Mouse (Mus musculus) MEL (cell line): ENCODE results near the gene Ablim1. TPM values are rescaled to one million over a fixed set of nuclear protein-coding genes. Genes with fewer than 3 reads are reported as not detected.
A peak's percentile ranks its signal among the peaks of the same experiment; 100 is the strongest.

Source experiments
- DNase-seq: peaks from one replicate; pipeline ENCODE4 v3.0.0; 2011; ENCODE audit warnings: low read depth, low spot score
- H3K27ac ChIP-seq: 2 replicates; pipeline ENCODE4 v1.5.1; 2012; ENCODE audit warnings: low read depth, mild to moderate bottlenecking, control low read depth, low read length, moderate library complexity; ENCODE audit not compliant: control insufficient read depth
- H3K27me3 ChIP-seq, 2 experiments: fragments of 150-350 bp in 1 of 2; sonication (generic) in 1 of 2; 2 replicates each; pipeline ENCODE4 v1.6.1; 2012; ENCODE audit warnings: low read length in 2 of 2, mild to moderate bottlenecking in 2 of 2, improper control_type of control experiment in 1 of 2, moderate library complexity in 1 of 2; ENCODE audit not compliant: insufficient read depth in 2 of 2, control insufficient read depth in 1 of 2
- H3K36me3 ChIP-seq, 2 experiments: 2 replicates each; pipeline ENCODE4 v1.6.1; 2012 to 2014; ENCODE audit warnings: low read length in 2 of 2, improper control_type of control experiment in 1 of 2, inconsistent platforms in 1 of 2, mild to moderate bottlenecking in 1 of 2; ENCODE audit not compliant: insufficient read depth in 2 of 2, control insufficient read depth in 1 of 2
- H3K4me1 ChIP-seq, 2 experiments: fragments of 150-350 bp in 1 of 2; sonication (generic) in 1 of 2; 2 replicates each; pipeline ENCODE4 v1.6.1; 2012; ENCODE audit warnings: low read length in 2 of 2, improper control_type of control experiment in 1 of 2, mild to moderate bottlenecking in 1 of 2; ENCODE audit not compliant: insufficient read depth in 2 of 2, control insufficient read depth in 1 of 2
- H3K4me3 ChIP-seq, 2 experiments: fragments of 150-350 bp in 1 of 2; sonication (generic) in 1 of 2; 2 replicates each; pipeline ENCODE4 v1.5.1; 2012; ENCODE audit warnings: low read depth in 2 of 2, low read length in 2 of 2, mild to moderate bottlenecking in 2 of 2, moderate library complexity in 2 of 2, control low read depth in 1 of 2, improper control_type of control experiment in 1 of 2; ENCODE audit not compliant: control insufficient read depth in 1 of 2, insufficient read depth in 1 of 2
- H3K79me2 ChIP-seq: 2 replicates; pipeline ENCODE4 v1.6.1; 2012; ENCODE audit warnings: mild to moderate bottlenecking, low read length, moderate library complexity; ENCODE audit not compliant: control insufficient read depth, poor library complexity, insufficient read depth
- H3K9ac ChIP-seq: 2 replicates; pipeline ENCODE4 v1.6.1; 2012; ENCODE audit warnings: low read depth, mild to moderate bottlenecking, control low read depth, low read length, moderate library complexity; ENCODE audit not compliant: control insufficient read depth, poor library complexity, severe bottlenecking
- H3K9me3 ChIP-seq: fragments of 150-350 bp; sonication (generic); replicated peaks from 2 replicates; pipeline ENCODE4 v1.6.1; 2012; ENCODE audit warnings: mild to moderate bottlenecking, low read length, improper control_type of control experiment, moderate library complexity; ENCODE audit not compliant: insufficient read depth
- BHLHE40 ChIP-seq: IDR thresholded peaks from 2 replicates; pipeline ENCODE4 v1.6.1; 2012; ENCODE audit warnings: low read depth, mild to moderate bottlenecking, inconsistent platforms, low read length, improper control_type of control experiment, borderline replicate concordance
- CHD1 ChIP-seq: IDR thresholded peaks from 2 replicates; pipeline ENCODE4 v1.6.1; 2012; ENCODE audit warnings: low read depth, mild to moderate bottlenecking, inconsistent platforms, low read length, improper control_type of control experiment
- CHD2 ChIP-seq: IDR thresholded peaks from 2 replicates; pipeline ENCODE4 v1.6.1; 2011; ENCODE audit warnings: low read length, improper control_type of control experiment
- CTCF ChIP-seq, 3 experiments: IDR thresholded peaks in 2 of 3; conservative IDR thresholded peaks in 1 of 3; 2 replicates each; pipeline ENCODE4 v1.5.1; 2011 to 2012; ENCODE audit warnings: low read length in 3 of 3, low read depth in 2 of 3, mild to moderate bottlenecking in 2 of 3, improper control_type of control experiment in 1 of 3, inconsistent platforms in 1 of 3, mixed read lengths in 1 of 3, moderate library complexity in 1 of 3; ENCODE audit not compliant: control insufficient read depth in 1 of 3, insufficient read depth in 1 of 3, poor library complexity in 1 of 3, severe bottlenecking in 1 of 3
- E2F4 ChIP-seq: IDR thresholded peaks from 2 replicates; pipeline ENCODE4 v1.6.1; 2011; ENCODE audit warnings: low read depth, low read length, improper control_type of control experiment, borderline replicate concordance
- ELF1 ChIP-seq: IDR thresholded peaks from 2 replicates; pipeline ENCODE4 v1.6.1; 2014; ENCODE audit warnings: low read depth, mild to moderate bottlenecking, inconsistent platforms, low read length, improper control_type of control experiment, moderate library complexity
- EP300 ChIP-seq, 2 experiments: IDR thresholded peaks; 2 replicates each; pipeline ENCODE4 v1.6.1; 2011; ENCODE audit warnings: improper control_type of control experiment in 2 of 2, low read length in 2 of 2, low read depth in 1 of 2, mild to moderate bottlenecking in 1 of 2
- ETS1 ChIP-seq: IDR thresholded peaks from 2 replicates; pipeline ENCODE4 v1.6.1; 2012; ENCODE audit warnings: low read depth, mild to moderate bottlenecking, inconsistent platforms, low read length, improper control_type of control experiment, moderate library complexity
- GABPA ChIP-seq: IDR thresholded peaks from 2 replicates; pipeline ENCODE4 v1.6.1; 2012; ENCODE audit warnings: low read depth, mild to moderate bottlenecking, inconsistent platforms, low read length, improper control_type of control experiment, moderate library complexity
- GATA1 ChIP-seq: IDR thresholded peaks from 2 replicates; pipeline ENCODE4 v1.6.1; 2011; ENCODE audit warnings: low read depth, low read length, improper control_type of control experiment
- HCFC1 ChIP-seq: IDR thresholded peaks from 2 replicates; pipeline ENCODE4 v1.6.1; 2012; ENCODE audit warnings: low read depth, mild to moderate bottlenecking, inconsistent platforms, low read length, improper control_type of control experiment, moderate library complexity
- JUND ChIP-seq: IDR thresholded peaks from 2 replicates; pipeline ENCODE4 v1.6.1; 2011; ENCODE audit warnings: low read depth, mild to moderate bottlenecking, improper control_type of control experiment, low read length
- KAT2A ChIP-seq: conservative IDR thresholded peaks from 2 replicates; pipeline ENCODE4 v1.6.1; 2012; ENCODE audit warnings: low read depth, low read length, improper control_type of control experiment, inconsistent platforms
- MAFK ChIP-seq: IDR thresholded peaks from 2 replicates; pipeline ENCODE4 v1.6.1; 2011; ENCODE audit warnings: low read depth, mild to moderate bottlenecking, low read length, improper control_type of control experiment, borderline replicate concordance
- MAX ChIP-seq: IDR thresholded peaks from 2 replicates; pipeline ENCODE4 v1.6.1; 2011; ENCODE audit warnings: low read length, improper control_type of control experiment
- MAZ ChIP-seq: IDR thresholded peaks from 2 replicates; pipeline ENCODE4 v1.6.1; 2012; ENCODE audit warnings: low read depth, mild to moderate bottlenecking, inconsistent platforms, low read length, improper control_type of control experiment
- MEF2A ChIP-seq: IDR thresholded peaks from 2 replicates; pipeline ENCODE4 v1.6.1; 2014; ENCODE audit warnings: low read depth, mild to moderate bottlenecking, inconsistent platforms, low read length, improper control_type of control experiment; ENCODE audit not compliant: poor library complexity, insufficient replicate concordance, severe bottlenecking; ENCODE audit errors: extremely low read depth
- MXI1 ChIP-seq: IDR thresholded peaks from 2 replicates; pipeline ENCODE4 v1.6.1; 2011; ENCODE audit warnings: mild to moderate bottlenecking, low read depth, low read length, improper control_type of control experiment
- MYB ChIP-seq: IDR thresholded peaks from 2 replicates; pipeline ENCODE4 v1.6.1; 2011; ENCODE audit warnings: mild to moderate bottlenecking, low read depth, low read length, improper control_type of control experiment
- MYC ChIP-seq: IDR thresholded peaks from 2 replicates; pipeline ENCODE4 v1.6.1; 2011; ENCODE audit warnings: low read depth, mild to moderate bottlenecking, low read length, improper control_type of control experiment, moderate library complexity
- NELFE ChIP-seq: IDR thresholded peaks from 2 replicates; pipeline ENCODE4 v1.6.1; 2011; ENCODE audit warnings: low read depth, low read length, improper control_type of control experiment
- NRF1 ChIP-seq: IDR thresholded peaks from 2 replicates; pipeline ENCODE4 v1.6.1; 2014; ENCODE audit warnings: low read depth, mild to moderate bottlenecking, inconsistent platforms, low read length, improper control_type of control experiment, moderate library complexity; ENCODE audit not compliant: poor library complexity, insufficient read depth, severe bottlenecking
- POLR2A ChIP-seq, 2 experiments: IDR thresholded peaks; 2 replicates each; pipeline ENCODE4 v1.6.1; 2011 to 2012; ENCODE audit warnings: low read length in 2 of 2, mild to moderate bottlenecking in 2 of 2, control low read depth in 1 of 2, improper control_type of control experiment in 1 of 2, low read depth in 1 of 2, moderate library complexity in 1 of 2; ENCODE audit not compliant: control insufficient read depth in 1 of 2, insufficient read depth in 1 of 2, poor library complexity in 1 of 2
- POLR2AphosphoS5 ChIP-seq: IDR thresholded peaks from 2 replicates; pipeline ENCODE4 v1.6.1; 2012; ENCODE audit warnings: low read depth, borderline replicate concordance, mild to moderate bottlenecking, inconsistent platforms, low read length, moderate library complexity, mixed read lengths
- RAD21 ChIP-seq: IDR thresholded peaks from 2 replicates; pipeline ENCODE4 v1.6.1; 2011; ENCODE audit warnings: mild to moderate bottlenecking, low read depth, low read length, improper control_type of control experiment
- RCOR1 ChIP-seq: IDR thresholded peaks from 2 replicates; pipeline ENCODE4 v1.6.1; 2012; ENCODE audit warnings: low read depth, mild to moderate bottlenecking, inconsistent platforms, low read length, improper control_type of control experiment
- SIN3A ChIP-seq: IDR thresholded peaks from 2 replicates; pipeline ENCODE4 v1.6.1; 2012; ENCODE audit warnings: low read length, improper control_type of control experiment, inconsistent platforms
- SMC3 ChIP-seq: IDR thresholded peaks from 2 replicates; pipeline ENCODE4 v1.6.1; 2011; ENCODE audit warnings: low read depth, low read length, improper control_type of control experiment
- TAL1 ChIP-seq: IDR thresholded peaks from 2 replicates; pipeline ENCODE4 v1.6.1; 2012; ENCODE audit warnings: mild to moderate bottlenecking, inconsistent platforms, low read length, moderate library complexity, mixed read lengths
- TCF12 ChIP-seq: IDR thresholded peaks from 2 replicates; pipeline ENCODE4 v1.6.1; 2014; ENCODE audit warnings: low read depth, mild to moderate bottlenecking, inconsistent platforms, low read length, improper control_type of control experiment, moderate library complexity
- UBTF ChIP-seq: IDR thresholded peaks from 2 replicates; pipeline ENCODE4 v1.6.1; 2012; ENCODE audit warnings: low read depth, mild to moderate bottlenecking, inconsistent platforms, low read length, improper control_type of control experiment, moderate library complexity, borderline replicate concordance; ENCODE audit not compliant: insufficient read depth
- USF1 ChIP-seq: IDR thresholded peaks from 2 replicates; pipeline ENCODE4 v1.6.1; 2014; ENCODE audit warnings: low read depth, mild to moderate bottlenecking, inconsistent platforms, low read length, improper control_type of control experiment, moderate library complexity
- USF2 ChIP-seq, 2 experiments: IDR thresholded peaks; 2 replicates each; pipeline ENCODE4 v1.6.1; 2011 to 2012; ENCODE audit warnings: improper control_type of control experiment in 2 of 2, low read length in 2 of 2, borderline replicate concordance in 1 of 2, inconsistent platforms in 1 of 2, low read depth in 1 of 2, mild to moderate bottlenecking in 1 of 2; ENCODE audit not compliant: insufficient read depth in 1 of 2
- ZC3H11A ChIP-seq: IDR thresholded peaks from 2 replicates; pipeline ENCODE4 v1.6.1; 2012; ENCODE audit warnings: low read depth, mild to moderate bottlenecking, inconsistent platforms, low read length, improper control_type of control experiment
- ZKSCAN1 ChIP-seq: IDR thresholded peaks from 2 replicates; pipeline ENCODE4 v1.6.1; 2012; ENCODE audit warnings: low read depth, mild to moderate bottlenecking, inconsistent platforms, low read length, improper control_type of control experiment, moderate library complexity
- ZMIZ1 ChIP-seq: IDR thresholded peaks from 2 replicates; pipeline ENCODE4 v1.6.1; 2012; ENCODE audit warnings: low read depth, mild to moderate bottlenecking, inconsistent platforms, low read length, improper control_type of control experiment, moderate library complexity
- ZNF384 ChIP-seq: IDR thresholded peaks from 2 replicates; pipeline ENCODE4 v1.6.1; 2012; ENCODE audit warnings: low read depth, mild to moderate bottlenecking, inconsistent platforms, low read length, improper control_type of control experiment
- polyA plus RNA-seq, 2 experiments: library from polyadenylated mRNA; stranded (reverse) in 1 of 2; unstranded in 1 of 2; fragments of >175 nt in 1 of 2; fragments of >200 nt in 1 of 2; gene quantifications; 2 replicates each; pipeline versions ENCODE4 v1.2.1 to v1.2.4; 2012; ENCODE audit warnings: low replicate concordance in 2 of 2, low read depth in 1 of 2; ENCODE audit not compliant: insufficient read length in 2 of 2, insufficient read depth in 1 of 2, missing spikeins in 1 of 2
- total RNA-seq: library from RNA; depleted of rRNA; stranded (reverse); fragments of 300-350 nt; gene quantifications from 2 replicates; pipeline ENCODE4 v1.2.3, GENCODE M21; 2012

The Ablim1 gene
- total and polyA plus RNA-seq, 3 experiments: not detected

GRCm38 (mm10) chr19:57325748-57326300 is 11.1 kb upstream of the Ablim1 start:
- Histone ChIP-seq H3K27me3 (peaks cover 1 to 6% of the 10 kb centered on the region in 2 experiments; a peak in 3 of 4 replicates), H3K79me2 (no peaks in the 10 kb centered on the region), H3K4me1 (peaks cover 0 to 15% of the 10 kb centered on the region in 2 experiments; a peak in 3 of 4 replicates), H3K27ac (no peak overlapping the region), H3K9me3 (no peaks in the 10 kb centered on the region), H3K36me3 (peaks cover 0 to 5% of the 10 kb centered on the region in 2 experiments; a peak in 2 of 4 replicates), H3K4me3 (no peak overlapping the region), H3K9ac (no peak overlapping the region)
- peak; percentile 82 for DNase-seq
- TF ChIP-seq RCOR1 (no peak), USF2 (IDR thresholded peaks at IDR 0.05; ENCODE audit: borderline replicate concordance in 1 of 2, insufficient read depth in 1 of 2, low read depth in 1 of 2, low read length in 2 of 2) (no peak), ZC3H11A (no peak), USF1 (no peak), ZNF384 (0 out of 2 replicates have a peak, but pooled peaks have one; percentile 22), CTCF (IDR thresholded peaks at IDR 0.05 in 2 of 3, conservative IDR thresholded peaks at IDR 0.05 in 1 of 3; ENCODE audit: control insufficient read depth in 1 of 3, insufficient read depth in 1 of 3, low read depth in 2 of 3, low read length in 3 of 3, poor library complexity in 1 of 3, severe bottlenecking in 1 of 3) (peak; percentile 66 to 81 (median 76)), NRF1 (no peak), MAX (no peak), KAT2A (no peak), NELFE (no peak), MAZ (no peak), CHD1 (no peak), SMC3 (peak; percentile 81), JUND (peak; percentile 100), ZMIZ1 (no peak), MXI1 (0 out of 2 replicates have a peak, but pooled peaks have one; percentile 26), MEF2A (no peak), POLR2AphosphoS5 (no peak), UBTF (no peak), GABPA (no peak), CHD2 (no peak), MAFK (no peak), RAD21 (peak; percentile 71), SIN3A (no peak), MYC (no peak), GATA1 (no peak), EP300 (IDR thresholded peaks at IDR 0.05; ENCODE audit: low read depth in 1 of 2, low read length in 2 of 2) (no peak), E2F4 (no peak), MYB (no peak), ETS1 (no peak), TCF12 (no peak), ELF1 (no peak), POLR2A (IDR thresholded peaks at IDR 0.05; ENCODE audit: control insufficient read depth in 1 of 2, insufficient read depth in 1 of 2, low read depth in 1 of 2, low read length in 2 of 2, poor library complexity in 1 of 2) (no peak), BHLHE40 (no peak), TAL1 (no peak), HCFC1 (no peak), ZKSCAN1 (no peak)
